In the genomic region with DNA sequence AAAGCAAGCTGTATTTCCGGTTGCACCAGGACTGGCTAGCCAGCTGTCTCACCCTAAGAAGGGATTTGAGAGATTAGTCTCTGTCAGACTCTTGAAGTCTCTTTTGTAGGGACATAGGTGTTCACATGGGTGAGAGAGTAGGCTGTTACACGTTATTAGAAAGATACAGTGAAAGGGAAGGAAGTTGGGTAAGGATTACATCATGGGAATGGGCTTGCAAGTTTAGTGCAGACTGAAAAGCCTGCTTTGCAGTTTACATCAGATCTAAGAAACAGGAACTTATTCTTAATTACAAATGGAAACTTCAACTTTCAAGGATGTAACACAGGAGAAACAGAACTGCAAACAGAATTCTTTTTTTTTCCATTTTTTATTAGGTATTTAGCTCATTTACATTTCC, we compare ENCODE assay signal across 29 mouse cellular contexts. TPM values are rescaled to one million over a fixed set of nuclear protein-coding genes. Genes with fewer than 3 reads are reported as not detected.
DNase-seq lines count a peak whose midpoint lies in the region; ATAC-seq and TF ChIP-seq lines count a peak whose summit lies in the region.
"Had no signal": no experiment of that assay in that cellular context is flagged by ENCODE, and none has a peak within 500 bp of the region (broad histone marks: within the 10 kb centered on the region; RNA-seq: fewer than 3 reads in every experiment).

No protein-coding gene starts in this region.

- H3K79me2 ChIP-seq in MEL (ENCODE audit: control insufficient read depth, insufficient read depth, low read length, poor library complexity) = no peaks in the 10 kb centered on the region

- TF ChIP-seq EP300 in MEL (IDR thresholded peaks at IDR 0.05; ENCODE audit: low read depth in 1 of 2, low read length in 2 of 2) = no peak

- H3K9me3 ChIP-seq in MEL (replicated peaks; ENCODE audit: insufficient read depth, low read length) = no peaks in the 10 kb centered on the region
- H3K9me3 ChIP-seq: embryonic facial prominence, embryonic 13.5 days; embryonic facial prominence, embryonic 15.5 days; forebrain, embryonic 10.5 days; forebrain, embryonic 12.5 days; G1E had no signal

- TF ChIP-seq CTCF in MEL (IDR thresholded peaks at IDR 0.05 in 2 of 3, conservative IDR thresholded peaks at IDR 0.05 in 1 of 3; ENCODE audit: control insufficient read depth in 1 of 3, insufficient read depth in 1 of 3, low read depth in 2 of 3, low read length in 3 of 3, poor library complexity in 1 of 3, severe bottlenecking in 1 of 3) = no peak

- H3K27me3 ChIP-seq in MEL (ENCODE audit: control insufficient read depth in 1 of 2, insufficient read depth in 2 of 2, low read length in 2 of 2) = no peaks in the 10 kb centered on the region
- H3K27me3 ChIP-seq: CH12.LX; embryonic facial prominence, embryonic 13.5 days; embryonic facial prominence, embryonic 15.5 days; forebrain, embryonic 12.5 days had no signal

- no peaks in the 10 kb centered on the region for H3K36me3 ChIP-seq in MEL (ENCODE audit: control insufficient read depth in 1 of 2, insufficient read depth in 2 of 2, low read length in 2 of 2)
- H3K36me3 ChIP-seq: embryonic facial prominence, embryonic 13.5 days; embryonic facial prominence, embryonic 15.5 days; forebrain, embryonic 10.5 days; forebrain, embryonic 12.5 days; G1E had no signal

- no peak overlapping the region for H3K4me3 ChIP-seq in MEL (ENCODE audit: control insufficient read depth in 1 of 2, insufficient read depth in 1 of 2, low read depth in 2 of 2, low read length in 2 of 2)
- H3K4me3 ChIP-seq: embryonic facial prominence, embryonic 13.5 days; embryonic facial prominence, embryonic 15.5 days; erythroblast, embryonic 14.5 days; forebrain, embryonic 10.5 days; forebrain, embryonic 12.5 days had no signal

- DNase-seq in MEL (ENCODE audit: low read depth, low spot score) (peak; percentile 46), MN1 (ENCODE audit: low spot score) (no peak), liver (no peak)
- no peak for DNase-seq in left cerebral cortex, postnatal 14 days (ENCODE audit: low spot score in 2 of 2)
- DNase-seq in urinary bladder, adult 18-20 months (ENCODE audit: low spot score in 2 of 2) = no peak
- DNase-seq: adrenal gland, adult 8-10 months; adrenal gland, postnatal 14 days; adrenal gland, postnatal 36 days; B cell, adult 2 months; cerebellum, adult 11-12 months; cerebellum, adult 2 months; cerebellum, adult 9-10 months; cerebellum, postnatal 10 days; cerebellum, postnatal 25 days; embryo, embryonic 11 days had no signal

- ATAC-seq in granulocyte monocyte progenitor cell, adult 5-6 weeks (replicated peaks; ENCODE audit: poor library complexity, severe bottlenecking) = peak; percentile 100
- ATAC-seq in megakaryocyte, adult 5-6 weeks (ENCODE audit: poor library complexity, severe bottlenecking) = peak; percentile 93
- ATAC-seq: activated CD4-positive, CD25-positive, alpha-beta regulatory T cell, adult 4 months; CD4-positive, CD25-positive, alpha-beta regulatory T cell, adult 4 months; forebrain, embryonic 14.5 days; forebrain, embryonic 16.5 days; Patski had no signal

- no peak for TF ChIP-seq RAD21 in MEL (IDR thresholded peaks at IDR 0.05; ENCODE audit: low read depth, low read length)

- intact Hi-C loops in left cerebral cortex, postnatal 14 days (cut with DNase I) = no loop called here

- no peaks in the 10 kb centered on the region for H3K4me1 ChIP-seq in MEL (ENCODE audit: control insufficient read depth in 1 of 2, insufficient read depth in 2 of 2, low read length in 2 of 2)
- H3K4me1 ChIP-seq: embryonic facial prominence, embryonic 13.5 days; embryonic facial prominence, embryonic 15.5 days; forebrain, embryonic 10.5 days; forebrain, embryonic 12.5 days had no signal

- TF ChIP-seq POLR2A in MEL (IDR thresholded peaks at IDR 0.05; ENCODE audit: control insufficient read depth in 1 of 2, insufficient read depth in 1 of 2, low read depth in 1 of 2, low read length in 2 of 2, poor library complexity in 1 of 2) = no peak

- no peak overlapping the region for H3K9ac ChIP-seq in MEL (ENCODE audit: control insufficient read depth, low read depth, low read length, poor library complexity, severe bottlenecking)
- H3K9ac ChIP-seq: embryonic facial prominence, embryonic 13.5 days; embryonic facial prominence, embryonic 15.5 days; forebrain, embryonic 12.5 days had no signal

- H3K27ac ChIP-seq in MEL (ENCODE audit: control insufficient read depth, low read depth, low read length) = no peak overlapping the region
- H3K27ac ChIP-seq: embryonic facial prominence, embryonic 13.5 days; embryonic facial prominence, embryonic 15.5 days; forebrain, embryonic 10.5 days; forebrain, embryonic 12.5 days had no signal

TF ChIP-seq in MEL, 35 proteins besides CTCF, POLR2A, EP300 and RAD21:
- TF ChIP-seq ETS1 (IDR thresholded peaks at IDR 0.05; ENCODE audit: low read depth, low read length) (peak; percentile 66; the same call in 1 of the 2 replicates), ZC3H11A (IDR thresholded peaks at IDR 0.05; ENCODE audit: low read depth, low read length) (no peak), ZNF384 (IDR thresholded peaks at IDR 0.05; ENCODE audit: low read depth, low read length) (no peak)

RNA-seq across cellular contexts. Expression of a gene that starts 11.7 kb away (rescaled TPM):
- total RNA-seq in MEL (2012; rRNA removed) = 5.4 and 5.5 TPM in 2 replicates
- 1 to 10 TPM in 1 of 2 experiments, not detected in 1; 4.2 TPM for polyA plus RNA-seq in MEL (2012; ENCODE audit: insufficient read depth in 1 of 2, insufficient read length in 2 of 2, low read depth in 1 of 2, low replicate concordance in 2 of 2, missing spikeins in 1 of 2)
- 2.3 and 8.2 TPM in 2 replicates for total RNA-seq in granulocyte monocyte progenitor cell, adult 5-6 weeks (2014; fragmentation: Nextera tagmentation)
- 8.8 and 10.6 TPM in 2 replicates for total RNA-seq in granulocyte monocyte progenitor cell, adult 5-6 weeks (2017)
- 7.9 and 9.2 TPM in 2 replicates for total RNA-seq in megakaryocyte, adult 5-6 weeks (2015)
- 11.0 and 12.7 TPM in 2 replicates for total RNA-seq in megakaryocyte, adult 5-6 weeks (2017)
- 1 to 10 TPM; 6.5 to 7.2 TPM for total RNA-seq in left cerebral cortex, postnatal 14 days (2021)

RNA-seq across cellular contexts. Expression of a gene that starts 22.4 kb away (rescaled TPM):
- total RNA-seq in MEL (2012; rRNA removed) = 15.9 and 16.0 TPM in 2 replicates
- 10 to 100 TPM; 17.3 to 29.3 TPM for polyA plus RNA-seq in MEL (2012; ENCODE audit: insufficient read depth in 1 of 2, insufficient read length in 2 of 2, low read depth in 1 of 2, low replicate concordance in 2 of 2, missing spikeins in 1 of 2)
- 39.3 and 45.5 TPM in 2 replicates for total RNA-seq in granulocyte monocyte progenitor cell, adult 5-6 weeks (2014; fragmentation: Nextera tagmentation)
- 74.9 and 75.7 TPM in 2 replicates for total RNA-seq in granulocyte monocyte progenitor cell, adult 5-6 weeks (2017)
- 29.8 and 33.7 TPM in 2 replicates for total RNA-seq in megakaryocyte, adult 5-6 weeks (2015)
- 36.0 and 39.3 TPM in 2 replicates for total RNA-seq in megakaryocyte, adult 5-6 weeks (2017)
- total RNA-seq in left cerebral cortex, postnatal 14 days (2021) = 10 to 100 TPM; 71.0 to 84.4 TPM
